Mouse (Mus musculus) erythroblast, embryonic 14.5 days (primary cell): ENCODE measurements around the gene Gpc3. TPM values are rescaled to one million over a fixed set of nuclear protein-coding genes. Genes with fewer than 3 reads are reported as not detected.

ENCODE experiments used
- H3K27me3 ChIP-seq: 2 replicates; pipeline ENCODE4 v1.6.1; 2012; ENCODE audit warnings: inconsistent platforms; ENCODE audit not compliant: control insufficient read depth
- H3K36me3 ChIP-seq: 2 replicates; pipeline ENCODE4 v1.6.1; 2012; ENCODE audit warnings: mild to moderate bottlenecking, inconsistent platforms; ENCODE audit not compliant: control insufficient read depth
- H3K4me1 ChIP-seq: 2 replicates; pipeline ENCODE4 v1.6.1; 2012; ENCODE audit warnings: inconsistent platforms; ENCODE audit not compliant: control insufficient read depth
- H3K4me3 ChIP-seq: replicated peaks from 2 replicates; pipeline ENCODE3; 2012; ENCODE audit warnings: moderate library complexity, mild to moderate bottlenecking, inconsistent platforms
- H3K9me3 ChIP-seq: 2 replicates; pipeline ENCODE4 v1.6.1; 2012; ENCODE audit warnings: low read length, inconsistent platforms, mixed read lengths; ENCODE audit not compliant: control insufficient read depth
- GATA1 ChIP-seq: IDR thresholded peaks from 2 replicates; pipeline ENCODE4 v1.6.1; 2012; ENCODE audit warnings: low read length, inconsistent platforms, mixed read lengths
- TAL1 ChIP-seq: IDR thresholded peaks from 3 replicates; pipeline ENCODE4 v1.6.1; 2012; ENCODE audit warnings: low read length, inconsistent platforms, mixed read lengths
- polyA plus RNA-seq: library from polyadenylated mRNA; stranded (reverse); fragments of >175 nt; gene quantifications from 2 replicates; pipeline ENCODE4 v1.2.3, GENCODE M21; 2012

Gene Gpc3
- polyA plus RNA-seq, 1 experiment = 0.08 TPM

DNA sequence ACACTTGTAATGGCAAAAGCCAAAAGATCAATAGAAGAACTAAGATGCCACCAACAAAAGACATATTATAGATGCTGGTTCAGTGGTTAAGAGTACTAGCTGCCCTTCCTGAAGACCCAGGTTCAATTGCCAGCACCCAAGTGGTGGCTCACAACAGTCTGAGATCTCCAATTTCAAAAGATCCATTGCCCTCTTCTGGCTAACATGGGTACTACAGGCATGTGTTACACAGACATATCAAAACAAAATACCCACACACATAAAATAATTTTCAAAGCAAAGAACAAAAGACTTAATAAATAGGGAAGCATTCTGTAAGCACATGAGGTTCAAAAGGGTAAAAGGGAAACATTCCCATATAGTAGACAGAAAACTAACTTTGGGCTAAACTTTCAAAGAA is 26.1 kb downstream of the Gpc3 start:
- Histone ChIP-seq H3K27me3 (no peaks in the 10 kb centered on the region), H3K36me3 (no peaks in the 10 kb centered on the region), H3K9me3 (no peaks in the 10 kb centered on the region), H3K4me1 (no peaks in the 10 kb centered on the region), H3K4me3 (no peak overlapping the region)
- TF ChIP-seq TAL1 (no peak), GATA1 (no peak)

DNA sequence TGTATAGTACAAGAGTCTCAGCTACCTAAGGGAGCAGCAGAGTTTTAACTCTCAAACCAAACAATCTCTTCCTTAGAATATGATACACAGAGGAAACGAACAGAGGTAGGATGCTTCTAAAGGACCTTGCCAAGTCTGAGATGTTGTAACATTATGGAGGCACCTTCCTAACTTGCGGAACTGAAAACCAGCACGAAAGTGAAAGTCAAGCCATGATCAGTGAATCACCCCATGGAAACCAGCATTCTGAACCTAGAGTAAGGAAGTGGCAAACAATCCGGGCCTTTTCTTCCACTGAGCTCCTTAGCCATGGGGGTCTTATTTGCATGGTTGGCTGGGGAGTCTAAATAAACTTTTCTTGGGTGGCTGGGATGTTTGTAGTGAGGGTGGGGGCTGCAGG is 53.8 kb downstream of the Gpc3 start:
- Histone ChIP-seq H3K4me1 (no peaks in the 10 kb centered on the region), H3K4me3 (no peak overlapping the region), H3K27me3 (no peaks in the 10 kb centered on the region), H3K36me3 (no peaks in the 10 kb centered on the region), H3K9me3 (no peaks in the 10 kb centered on the region)
- TF ChIP-seq TAL1 = no peak
- TF ChIP-seq GATA1 = no peak

DNA sequence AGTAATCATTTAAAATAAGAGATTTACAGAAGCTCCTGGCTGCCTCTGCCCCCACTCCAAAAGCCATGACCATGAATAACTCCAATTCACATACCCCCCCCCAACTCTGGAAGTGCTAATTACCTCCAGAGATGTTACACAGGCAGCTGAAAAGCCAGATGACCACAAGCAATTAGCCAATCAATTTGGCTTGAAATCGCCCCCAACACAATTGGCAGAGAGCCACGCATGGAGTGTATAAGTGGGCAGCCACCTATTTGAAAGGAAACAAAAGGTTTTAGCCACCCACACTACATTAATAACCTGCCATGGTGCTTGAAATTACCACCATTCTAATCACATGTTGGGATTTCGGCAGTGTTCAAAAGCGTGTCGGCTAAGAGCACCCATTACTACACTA is 55.2 kb downstream of the Gpc3 start:
- Histone ChIP-seq H3K4me3 (no peak overlapping the region), H3K36me3 (no peaks in the 10 kb centered on the region), H3K4me1 (no peaks in the 10 kb centered on the region), H3K9me3 (no peaks in the 10 kb centered on the region), H3K27me3 (no peaks in the 10 kb centered on the region)
- no peak for TF ChIP-seq TAL1

DNA sequence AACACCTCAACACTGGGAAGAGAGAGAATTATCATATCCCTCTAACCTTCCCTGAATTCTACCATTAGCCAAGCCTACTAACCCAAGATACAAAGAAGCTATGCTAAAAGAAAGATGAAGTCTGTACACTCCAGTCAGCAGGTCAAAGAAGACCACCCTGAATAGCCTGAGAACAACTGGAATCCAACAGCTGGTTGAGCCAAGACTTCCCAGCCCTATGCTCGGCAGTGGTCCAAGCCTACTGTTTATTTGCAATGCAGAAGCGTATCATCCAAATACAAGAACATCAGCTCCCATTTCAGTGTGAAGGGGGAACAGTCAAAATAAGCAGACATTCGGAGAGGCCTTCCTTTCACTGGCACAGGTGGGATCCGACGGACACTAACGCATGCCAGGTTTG is 56.3 kb downstream of the Gpc3 start:
- H3K4me1 ChIP-seq = no peaks in the 10 kb centered on the region
- H3K4me3 ChIP-seq = no peak overlapping the region
- H3K36me3 ChIP-seq = no peaks in the 10 kb centered on the region
- no peak for TF ChIP-seq TAL1
- no peak for TF ChIP-seq GATA1
- H3K9me3 ChIP-seq = no peaks in the 10 kb centered on the region
- no peaks in the 10 kb centered on the region for H3K27me3 ChIP-seq

DNA sequence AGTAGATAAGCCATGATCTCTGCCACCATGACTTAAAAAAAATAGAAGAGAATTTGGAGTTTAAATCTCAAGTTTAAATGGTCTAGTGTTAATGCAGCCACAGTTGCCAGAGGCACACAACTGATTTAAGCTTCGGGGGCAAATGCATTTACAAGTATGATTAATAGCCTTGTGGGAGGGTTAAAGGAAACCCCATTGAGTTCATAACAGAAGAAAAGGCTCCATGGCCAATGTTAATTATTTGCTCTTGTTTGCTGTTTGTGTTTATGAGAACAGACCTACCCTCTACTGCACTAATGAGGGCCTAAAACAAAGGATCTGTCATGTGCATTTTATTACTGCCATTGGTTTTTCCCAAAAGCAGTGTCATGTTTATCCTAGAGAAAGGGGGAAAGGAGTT is 62.5 kb downstream of the Gpc3 start:
- no peaks in the 10 kb centered on the region for H3K4me1 ChIP-seq
- H3K36me3 ChIP-seq = no peaks in the 10 kb centered on the region
- H3K4me3 ChIP-seq = no peak overlapping the region
- H3K27me3 ChIP-seq = no peaks in the 10 kb centered on the region
- TF ChIP-seq TAL1 (no peak), GATA1 (no peak)
- no peaks in the 10 kb centered on the region for H3K9me3 ChIP-seq

DNA sequence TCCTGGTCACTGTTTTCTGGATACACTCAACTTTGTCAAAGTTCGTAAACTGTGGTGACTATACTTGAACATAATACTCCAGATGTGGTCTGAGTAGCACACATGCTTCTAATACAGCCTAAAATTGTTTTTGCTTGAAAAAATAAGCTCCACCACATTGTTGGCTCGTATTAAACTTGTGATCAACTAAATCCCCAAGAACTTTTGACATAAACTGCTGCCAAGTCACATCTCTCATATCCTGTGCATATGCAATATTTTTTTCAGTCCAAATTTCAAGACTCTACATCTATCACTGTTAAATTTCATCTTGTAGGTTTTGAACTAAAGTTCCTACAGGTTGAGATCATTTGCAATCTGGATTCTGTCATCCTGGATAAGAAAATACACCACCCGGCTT is 69.1 kb downstream of the Gpc3 start:
- no peaks in the 10 kb centered on the region for H3K9me3 ChIP-seq
- no peaks in the 10 kb centered on the region for H3K36me3 ChIP-seq
- H3K27me3 ChIP-seq = no peaks in the 10 kb centered on the region
- TF ChIP-seq TAL1 = no peak
- TF ChIP-seq GATA1 = no peak
- H3K4me1 ChIP-seq = no peaks in the 10 kb centered on the region
- H3K4me3 ChIP-seq = no peak overlapping the region

DNA sequence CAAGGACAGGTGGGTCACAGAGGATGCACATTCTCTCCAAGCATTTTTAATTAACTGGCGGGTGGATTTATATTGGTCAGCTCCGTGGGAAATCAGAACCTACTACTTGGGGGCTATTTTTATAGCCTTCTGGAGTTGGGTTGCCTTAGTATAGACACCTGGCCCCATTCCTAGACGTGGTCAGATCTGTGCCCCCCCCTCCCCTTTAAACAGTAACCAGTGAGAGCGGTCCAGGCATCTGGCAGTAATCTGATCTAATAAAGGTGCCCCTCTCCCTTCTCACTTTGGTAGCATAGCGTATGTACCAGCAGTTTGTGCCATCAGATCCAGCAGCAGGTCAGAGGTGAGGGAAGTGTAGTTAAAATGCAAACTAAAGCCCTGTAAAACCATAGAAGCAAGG is 76.5 kb downstream of the Gpc3 start:
- H3K9me3 ChIP-seq = no peaks in the 10 kb centered on the region
- no peak overlapping the region for H3K4me3 ChIP-seq
- H3K4me1 ChIP-seq = no peaks in the 10 kb centered on the region
- H3K27me3 ChIP-seq = no peaks in the 10 kb centered on the region
- no peak for TF ChIP-seq GATA1
- TF ChIP-seq TAL1 = no peak
- no peaks in the 10 kb centered on the region for H3K36me3 ChIP-seq

DNA sequence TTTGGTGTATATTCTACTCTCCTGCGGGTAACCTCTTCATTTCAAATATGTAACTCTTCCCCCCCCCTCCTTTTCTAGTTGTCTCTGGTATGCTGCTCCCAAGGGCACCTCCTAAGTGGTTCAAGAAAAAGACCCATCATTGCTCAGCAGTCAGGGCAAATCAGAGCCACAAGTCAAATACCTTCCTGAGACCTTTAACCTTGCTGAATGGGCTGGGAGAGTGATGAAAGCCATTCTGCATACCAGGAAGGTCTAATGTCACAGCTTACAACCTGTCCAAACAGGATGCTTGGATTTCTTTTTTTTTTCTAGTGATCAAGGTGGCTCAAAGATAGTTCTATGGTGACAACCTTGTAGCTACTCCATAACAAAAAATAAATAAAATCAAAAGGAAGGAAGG is 80.0 kb downstream of the Gpc3 start:
- Histone ChIP-seq H3K9me3 (no peaks in the 10 kb centered on the region), H3K27me3 (no peaks in the 10 kb centered on the region)
- TF ChIP-seq GATA1 (no peak), TAL1 (no peak)

DNA sequence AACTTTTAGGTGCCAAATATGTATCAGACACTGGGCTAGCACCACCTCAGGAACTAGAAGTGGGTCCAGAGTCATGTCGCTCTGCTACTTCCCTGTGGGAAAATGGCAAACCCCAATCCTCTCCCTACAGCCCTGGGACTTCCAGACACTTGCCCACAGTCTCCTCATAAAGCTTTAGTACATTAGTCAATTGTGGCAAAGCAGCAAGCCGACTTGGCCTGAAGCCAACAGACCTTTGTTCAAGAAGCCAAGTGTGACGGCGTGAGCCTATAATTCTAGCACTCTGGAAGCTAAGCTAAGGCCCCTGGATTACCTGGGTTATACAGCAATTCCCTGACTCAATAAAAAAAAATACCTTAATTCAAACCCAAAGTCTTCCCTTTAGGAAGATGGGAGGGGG is 80.7 kb downstream of the Gpc3 start:
- Histone ChIP-seq H3K36me3 (no peaks in the 10 kb centered on the region), H3K4me1 (no peaks in the 10 kb centered on the region)

More for the DNA sequence above, 80.0 kb downstream of the Gpc3 start:
- Histone ChIP-seq H3K4me3 (no peak overlapping the region), H3K36me3 (no peaks in the 10 kb centered on the region), H3K4me1 (no peaks in the 10 kb centered on the region)

DNA sequence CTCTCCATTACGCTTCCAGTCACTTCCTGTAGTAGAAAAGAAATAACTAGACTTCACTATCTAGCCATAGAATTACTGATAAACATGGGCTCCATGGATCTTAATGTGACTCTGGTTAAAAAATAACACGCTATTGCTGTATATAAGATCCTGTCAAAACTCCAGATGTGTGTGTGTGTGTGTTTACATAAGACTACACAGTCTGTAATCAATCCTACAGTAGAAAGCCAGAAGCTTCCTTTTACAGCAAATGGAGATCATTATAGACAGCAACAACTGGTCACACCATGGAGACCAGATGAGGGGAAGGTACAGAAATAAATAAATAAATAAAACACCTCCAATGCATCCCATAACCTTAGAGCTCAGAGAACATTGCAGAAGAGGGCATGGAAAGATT is 81.6 kb downstream of the Gpc3 start:
- TF ChIP-seq TAL1 = no peak
- no peak for TF ChIP-seq GATA1
- Histone ChIP-seq H3K4me1 (no peaks in the 10 kb centered on the region), H3K4me3 (no peak overlapping the region), H3K9me3 (no peaks in the 10 kb centered on the region), H3K27me3 (no peaks in the 10 kb centered on the region), H3K36me3 (no peaks in the 10 kb centered on the region)

More for the DNA sequence above, 80.7 kb downstream of the Gpc3 start:
- Histone ChIP-seq H3K4me3 (no peak overlapping the region), H3K9me3 (no peaks in the 10 kb centered on the region), H3K27me3 (no peaks in the 10 kb centered on the region)
- TF ChIP-seq GATA1 (no peak), TAL1 (no peak)
